Mouse (Mus musculus): ENCODE data around the gene Themis2.
A peak's percentile ranks its signal among the peaks of the same experiment; 100 is the strongest.
"Not testable (repeated sequence)": the region's sequence is repeated elsewhere in the genome, so short reads cannot be mapped to it uniquely, and the experiment has no call there.

The Themis2 gene

DNA sequence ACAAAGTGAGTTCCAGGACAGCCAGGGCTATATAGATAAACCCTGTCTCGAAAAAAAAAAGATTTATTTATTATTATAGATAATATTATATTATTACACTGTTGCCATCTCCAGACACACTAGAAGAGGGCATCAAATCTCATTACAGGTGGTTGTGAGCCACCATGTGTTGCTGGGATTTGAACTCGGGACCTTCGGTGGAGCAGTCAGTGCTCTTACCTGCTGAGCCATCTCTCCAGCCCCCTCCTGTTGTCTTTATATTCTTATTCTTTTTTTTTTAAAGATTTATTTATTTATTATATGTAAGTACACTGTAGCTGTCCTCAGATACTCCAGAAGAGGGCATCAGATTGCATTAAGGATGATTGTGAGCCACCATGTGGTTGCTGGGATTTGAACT is 2.5 kb upstream of the Themis2 start:
- not testable (repeated sequence) for DNase-seq

DNA sequence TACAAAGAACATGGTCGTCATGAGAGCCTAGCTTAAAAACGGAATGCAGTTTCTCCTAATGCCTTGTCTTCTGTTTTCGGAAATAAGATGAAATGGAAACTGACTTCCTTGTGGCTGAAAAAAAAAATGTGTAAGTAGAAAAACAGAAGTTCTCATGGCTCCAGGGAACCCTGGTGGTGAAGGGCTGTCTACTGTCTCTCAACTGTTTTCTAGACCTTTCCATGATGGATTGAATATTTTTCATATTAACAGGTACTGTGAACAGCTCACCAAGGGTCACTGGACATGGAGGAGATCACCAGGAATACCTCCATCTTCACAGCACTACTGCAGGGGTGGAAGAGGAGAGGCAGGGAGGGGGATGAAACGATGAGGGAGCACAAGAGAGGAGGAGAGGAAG is 1.8 kb upstream of the Themis2 start:
- no peak for DNase-seq

DNA sequence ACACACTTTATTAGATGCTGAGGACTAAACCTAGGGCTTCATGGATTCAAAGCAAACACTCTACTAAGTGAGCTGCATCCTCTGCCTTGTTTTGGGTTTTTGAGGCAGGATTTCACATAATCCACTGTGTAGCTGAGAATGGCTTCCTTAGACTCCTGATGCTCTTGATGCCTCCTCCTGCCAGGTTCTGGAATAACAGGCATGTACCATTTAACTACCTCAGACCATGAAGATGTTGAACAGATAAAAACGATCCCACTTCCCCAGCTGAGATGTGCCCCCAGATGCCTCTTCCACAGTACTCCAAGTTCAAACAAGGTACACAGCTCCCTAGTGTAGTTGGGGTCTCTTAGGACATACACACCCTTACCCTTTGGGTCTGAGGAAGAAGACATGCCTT is 1.3 kb upstream of the Themis2 start:
- no peak for DNase-seq

DNA sequence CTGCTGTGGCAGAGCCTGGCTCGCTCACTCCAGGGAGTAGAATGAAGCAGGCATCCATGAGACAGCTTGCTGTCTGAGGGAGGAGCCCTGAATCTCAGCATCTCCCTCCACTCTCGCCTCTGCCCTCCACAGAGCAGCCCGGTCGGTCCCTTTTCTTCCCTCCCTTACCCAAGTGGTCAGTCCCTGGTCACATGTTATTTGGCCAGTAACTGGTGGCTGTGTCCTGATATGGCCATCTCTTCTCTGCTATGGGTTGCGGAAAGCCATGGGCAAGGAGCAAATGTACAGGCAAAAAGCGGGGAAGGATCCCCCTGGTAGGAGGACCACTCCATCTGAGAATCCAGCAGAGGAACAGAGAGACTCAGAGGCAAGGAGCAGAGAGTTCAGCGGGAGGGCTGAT is 1.0 kb downstream of the Themis2 start:
- no peak for DNase-seq

DNA sequence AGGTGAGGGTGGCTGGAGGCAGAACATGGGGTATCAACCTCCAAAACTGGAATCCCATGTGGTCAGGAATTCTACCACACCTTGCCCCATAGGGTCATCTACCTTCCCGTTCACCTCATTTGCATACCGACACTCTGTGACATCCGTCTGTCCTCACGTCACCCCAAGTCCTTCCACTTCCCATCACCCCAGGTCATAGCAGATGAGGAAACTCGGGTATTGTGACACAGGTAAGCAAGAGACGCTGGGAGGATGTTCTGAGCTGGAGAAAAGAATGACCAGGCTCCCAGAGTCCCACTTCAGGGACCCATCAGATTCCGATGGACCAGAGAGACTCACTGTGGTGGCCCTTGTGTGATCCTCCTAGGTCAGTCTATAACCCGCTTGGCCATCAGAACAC is 1.4 kb downstream of the Themis2 start:
- no peak for DNase-seq

DNA sequence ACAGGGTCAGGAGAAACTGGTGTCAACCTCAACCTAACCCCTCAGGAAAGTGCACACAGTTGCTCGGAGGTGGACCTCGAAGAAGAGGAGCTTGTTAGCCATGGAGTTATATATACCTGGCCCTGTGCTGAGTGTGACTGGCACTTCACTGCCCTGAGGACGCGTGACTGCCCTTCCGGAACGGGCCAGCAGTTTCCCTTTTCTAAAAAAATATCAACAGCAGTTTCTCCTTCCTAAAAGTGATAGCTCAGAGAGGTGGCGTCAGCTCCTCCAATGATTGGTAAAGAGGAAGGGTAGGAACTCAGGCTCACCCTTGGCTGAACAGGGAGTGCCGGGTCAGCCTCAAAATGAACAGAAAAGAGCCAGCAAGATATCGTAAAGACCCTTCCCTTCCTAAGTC is 2.2 kb downstream of the Themis2 start:
- DNase-seq: no peak

DNA sequence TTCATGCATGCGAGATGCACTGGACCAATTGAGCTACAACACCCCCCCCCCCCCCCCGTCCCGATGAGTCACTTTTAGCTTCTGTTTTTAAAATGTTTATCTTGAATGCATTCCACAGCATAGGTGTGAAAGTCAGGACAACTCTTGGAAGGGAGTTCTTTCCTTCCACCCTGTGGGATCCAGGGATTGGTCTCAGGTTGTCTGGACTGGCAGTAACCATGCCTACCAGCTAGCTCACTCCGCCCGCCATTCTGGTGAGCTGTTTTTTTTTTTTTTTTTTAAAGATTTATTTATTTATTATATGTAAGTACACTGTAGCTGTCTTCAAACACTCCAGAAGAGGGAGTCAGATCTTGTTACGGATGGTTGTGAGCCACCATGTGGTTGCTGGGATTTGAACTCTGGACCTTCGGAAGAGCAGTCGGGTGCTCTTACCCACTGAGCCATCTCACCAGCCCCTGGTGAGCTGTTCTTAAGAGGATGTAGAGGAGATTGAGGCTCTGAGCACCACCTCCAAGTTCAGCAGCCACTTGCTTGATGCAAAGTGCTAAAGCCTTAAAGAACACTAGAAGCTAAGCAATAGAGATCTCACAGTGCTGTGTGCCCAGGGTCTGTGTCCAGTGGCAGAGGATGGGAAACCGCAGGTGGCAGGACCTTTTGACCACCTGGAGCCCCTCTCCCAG is 2.7 kb downstream of the Themis2 start:
- not testable (repeated sequence) for DNase-seq

DNA sequence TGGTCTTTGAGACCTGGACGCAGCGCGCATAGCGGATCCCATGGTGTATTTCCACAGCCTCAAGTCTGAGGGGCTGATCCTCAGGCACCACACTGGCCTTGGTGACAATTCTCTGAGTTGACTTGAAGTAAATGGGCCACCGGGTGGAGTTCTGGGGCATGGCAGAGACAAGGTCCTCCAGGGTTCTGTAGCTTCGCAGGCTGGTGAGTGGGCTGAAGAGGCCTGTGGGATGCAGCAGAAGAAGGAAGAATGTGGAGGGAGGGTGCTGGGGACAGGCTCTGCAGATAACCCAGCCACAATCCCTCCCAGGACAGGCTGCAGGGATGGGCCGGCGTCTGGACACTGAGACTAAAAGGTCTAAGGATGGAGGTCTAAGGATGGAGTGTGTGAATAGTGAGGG is 6.5 kb downstream of the Themis2 start:
- DNase-seq: no peak

DNA sequence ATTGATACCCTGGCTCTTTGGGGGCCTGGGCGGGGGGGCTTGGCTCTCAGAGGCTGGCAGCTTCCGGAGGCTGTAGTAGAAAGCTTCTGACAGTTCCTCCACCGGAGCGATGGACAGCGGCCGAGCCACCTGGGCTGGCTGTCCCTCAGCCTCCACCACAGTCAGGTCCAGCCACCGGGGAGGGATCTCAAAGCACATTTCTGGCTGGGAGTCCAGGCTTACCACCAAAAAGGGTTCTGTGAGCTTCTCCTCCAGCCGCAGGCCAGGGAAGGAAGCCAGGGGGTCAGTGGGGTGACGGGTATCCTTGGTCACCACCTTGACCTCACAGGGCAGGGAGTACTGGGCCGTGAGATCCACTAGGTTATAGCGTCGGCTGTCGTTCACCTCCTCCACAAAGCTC is 11.0 kb downstream of the Themis2 start:
- DNase-seq: no peak

DNA sequence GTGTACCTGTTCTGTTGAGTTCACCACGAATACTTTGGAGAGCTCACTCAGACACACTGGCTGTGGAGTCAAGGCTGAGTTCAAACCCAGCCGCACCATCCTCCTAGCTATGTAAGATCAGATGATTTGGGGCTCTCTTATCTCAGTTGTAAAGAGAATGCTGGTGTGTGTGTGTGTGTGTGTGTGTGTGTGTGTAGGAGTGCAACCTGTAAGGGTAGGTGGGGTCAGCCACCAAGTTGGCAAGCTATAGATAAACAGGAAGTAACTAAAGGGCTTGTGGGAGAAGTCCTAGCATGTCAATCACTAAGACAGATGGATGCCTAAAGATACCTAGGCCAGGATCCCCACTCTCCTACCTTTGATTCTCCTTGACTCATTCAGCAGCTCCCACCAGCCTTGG is 12.5 kb downstream of the Themis2 start:
- DNase-seq: no peak

DNA sequence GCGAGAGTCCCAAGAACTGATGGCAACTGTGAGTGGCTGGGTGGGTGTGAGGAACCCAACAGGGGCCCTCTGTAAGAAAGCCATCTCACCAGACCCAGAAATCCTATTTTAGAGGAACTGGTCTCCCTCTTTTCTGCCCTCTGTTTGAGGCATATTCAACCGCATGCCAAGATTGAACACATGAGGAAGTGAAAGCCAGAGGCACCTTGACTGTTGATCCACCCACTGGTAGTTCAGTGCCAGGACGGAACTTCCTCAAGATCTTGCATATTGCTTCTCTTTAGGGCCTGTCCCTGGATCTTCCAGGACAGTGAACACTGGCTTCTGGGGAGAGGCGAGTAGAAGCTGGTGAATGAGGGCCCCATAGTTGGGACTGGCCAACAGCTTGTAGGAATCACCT is 15.9 kb downstream of the Themis2 start:
- DNase-seq: no peak

DNA sequence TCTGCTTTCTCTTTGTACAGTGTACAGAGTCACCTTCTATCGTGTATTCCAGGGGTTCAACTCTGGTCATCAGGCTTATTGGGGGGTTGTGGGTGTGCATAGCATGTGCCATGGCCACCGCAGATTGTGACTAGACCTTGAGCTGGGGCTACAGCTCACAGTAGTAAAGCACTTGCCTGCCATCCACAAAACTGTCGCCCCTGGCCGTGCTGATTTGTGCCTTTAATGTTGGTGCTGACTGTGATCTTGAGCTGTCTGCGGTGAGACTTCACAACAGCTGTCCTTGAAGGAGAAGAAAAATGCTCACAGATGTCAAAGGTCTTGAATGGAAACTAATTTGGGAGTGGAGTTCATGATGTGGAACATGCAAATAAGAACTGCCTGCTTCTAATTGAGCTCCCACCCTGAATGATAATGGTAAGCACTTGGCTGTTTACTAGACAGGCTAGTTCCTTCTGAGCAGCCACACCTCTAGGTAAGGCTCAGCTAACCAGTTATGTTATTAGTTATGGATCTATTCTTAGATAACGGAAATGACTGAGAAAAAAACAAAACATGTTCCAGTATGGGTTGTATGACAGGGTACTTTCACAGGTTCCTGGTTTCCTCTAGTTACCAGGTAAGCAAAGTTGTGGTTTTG is 17.5 kb downstream of the Themis2 start:
- no peak for DNase-seq

DNA sequence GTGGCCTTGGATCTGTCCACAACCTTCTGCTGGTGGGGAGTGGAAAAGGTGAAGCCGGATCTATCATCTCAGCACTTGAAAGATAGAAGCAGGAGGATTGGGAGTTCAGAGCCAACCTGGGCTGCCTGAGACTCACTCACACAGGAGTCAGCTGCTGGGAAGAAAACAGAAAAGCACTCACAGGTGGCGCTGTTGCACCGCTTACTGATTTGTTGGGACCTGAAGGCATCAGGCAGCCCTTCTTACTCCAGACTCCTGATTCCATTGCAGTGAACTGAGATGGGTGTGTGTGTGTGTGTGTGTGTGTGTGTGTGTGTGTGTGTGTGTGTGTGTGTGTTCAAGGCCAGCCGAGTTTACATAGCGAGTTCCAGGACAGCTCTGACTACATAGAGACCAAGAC is 19.4 kb downstream of the Themis2 start:
- peak; percentile 85 for DNase-seq

DNA sequence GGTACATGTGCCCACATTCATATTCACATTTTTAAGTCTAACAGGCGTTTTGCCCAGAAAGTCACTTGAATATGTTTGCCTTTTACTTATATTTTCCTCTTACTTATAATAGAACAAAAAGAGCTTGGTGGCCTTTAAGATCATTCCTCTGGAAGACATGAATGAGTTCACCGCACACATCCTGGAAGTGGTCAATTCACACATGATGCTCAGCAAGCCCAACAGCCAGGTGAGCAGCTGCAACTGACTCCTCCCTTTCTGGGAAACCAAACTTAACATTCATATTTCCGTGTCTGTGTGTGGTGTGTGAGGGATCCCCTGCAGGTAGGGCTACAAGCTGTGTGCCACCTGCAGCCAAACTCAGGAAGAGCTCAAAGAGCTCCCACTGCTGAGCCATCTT is 21.3 kb downstream of the Themis2 start:
- DNase-seq: no peak

DNA sequence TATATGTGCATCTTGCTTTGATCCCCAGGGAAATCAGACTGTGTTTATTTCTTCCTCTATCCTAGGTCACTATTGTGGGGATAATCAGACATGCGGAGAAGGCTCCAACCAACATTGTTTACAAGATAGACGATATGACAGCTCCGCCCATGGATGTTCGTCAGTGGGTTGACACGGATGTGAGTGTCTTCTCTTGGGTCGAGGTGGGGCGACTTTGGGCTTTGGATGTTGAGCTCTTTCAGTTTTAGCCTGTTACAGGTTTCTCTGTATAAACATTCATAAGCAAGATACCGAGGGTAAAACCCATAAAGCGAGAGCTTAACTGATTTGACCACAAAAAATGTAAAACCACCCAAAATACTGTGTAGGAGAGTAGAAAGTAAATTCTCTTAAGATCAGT is 24.4 kb downstream of the Themis2 start:
- DNase-seq: no peak

DNA sequence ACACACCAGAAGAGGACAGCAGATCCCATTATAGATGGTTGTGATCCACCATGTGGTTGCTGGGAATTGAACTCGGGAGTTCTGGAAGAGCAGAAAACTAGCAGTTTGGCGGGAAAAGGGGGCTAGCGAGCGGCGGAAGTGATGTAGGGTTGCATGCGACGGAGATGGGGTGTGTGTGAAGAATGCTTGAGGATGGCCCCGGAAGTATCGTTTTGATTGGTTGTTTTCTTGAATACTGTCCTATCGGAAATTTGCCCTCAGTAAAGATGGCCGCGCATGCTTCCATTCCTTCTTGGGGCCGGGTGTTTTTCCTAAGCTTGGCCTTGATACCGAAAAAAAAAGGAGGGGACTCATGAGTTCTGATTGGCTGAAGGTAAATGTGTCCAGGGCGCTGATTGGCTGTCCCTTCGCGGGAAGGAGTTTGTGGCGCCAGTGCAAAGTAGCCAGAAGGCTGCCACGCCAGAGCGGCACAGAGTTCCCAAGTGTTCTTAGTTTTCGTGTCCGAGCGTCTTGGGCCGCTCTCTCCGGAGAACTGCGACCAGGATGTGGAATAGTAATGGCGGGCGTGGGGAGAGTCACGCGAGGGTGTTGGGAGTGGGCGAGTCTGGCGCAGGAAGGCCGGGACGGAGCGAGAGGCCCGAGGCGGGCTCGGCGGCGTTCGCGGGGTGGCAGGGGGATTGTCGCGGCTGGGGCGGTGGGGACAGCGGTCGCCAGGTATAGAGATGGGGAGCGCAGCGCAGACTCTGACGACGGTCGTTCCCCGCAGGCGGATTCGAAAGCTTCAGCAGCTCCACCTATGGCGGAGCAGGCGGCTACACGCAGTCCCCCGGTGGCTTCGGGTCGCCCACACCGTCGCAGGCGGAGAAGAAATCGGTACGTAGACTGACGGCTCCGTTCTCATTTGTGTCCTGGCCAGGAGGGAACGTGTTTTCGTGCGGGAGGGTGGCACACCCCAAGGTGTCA is 28.0 kb downstream of the Themis2 start, which contains the start of gene Rpa2:
TSS of gene Rpa2 (plus strand) at position 419 of the 963 bp plus-strand sequence.
- DNase-seq: peak; percentile 99

DNA sequence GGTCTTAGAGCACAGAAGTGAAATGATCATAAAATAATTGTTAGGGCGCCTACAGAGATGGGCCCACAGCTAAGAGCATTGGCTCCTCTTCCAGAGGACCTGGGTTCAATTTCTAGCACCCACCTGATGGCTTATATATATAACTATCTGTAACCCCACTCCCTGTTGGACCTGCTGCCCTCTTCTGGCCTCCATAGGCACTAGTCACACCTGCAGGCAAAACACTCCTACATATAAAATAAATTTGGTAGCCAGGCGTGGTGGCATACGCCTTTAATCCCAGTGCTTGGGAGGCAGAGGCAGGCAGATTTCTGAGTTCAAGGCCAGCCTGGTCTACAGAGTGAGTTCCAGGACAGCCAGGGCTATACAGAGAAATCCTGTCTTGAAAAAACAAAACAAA is 33.1 kb downstream of the Themis2 start:
- not testable (repeated sequence) for DNase-seq

DNA sequence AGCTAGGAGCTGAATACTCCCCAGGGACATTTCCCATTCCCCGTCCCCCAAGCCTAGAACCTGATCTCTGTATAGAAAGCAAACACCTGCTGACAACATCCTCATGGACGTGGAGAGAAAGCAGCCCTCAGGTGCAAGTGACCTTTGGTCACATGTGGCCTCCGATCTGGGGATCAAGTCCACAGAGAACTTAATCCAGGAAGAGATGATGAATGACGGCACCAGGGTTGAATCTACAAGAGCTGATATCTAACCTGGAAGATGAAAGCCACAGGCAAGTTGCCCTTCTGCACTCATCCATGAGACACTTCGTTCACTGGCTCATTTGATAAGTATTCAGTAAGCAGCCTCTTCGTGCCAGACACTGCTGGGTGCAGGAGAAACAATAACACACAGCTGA is 33.6 kb downstream of the Themis2 start:
- DNase-seq: no peak

DNA sequence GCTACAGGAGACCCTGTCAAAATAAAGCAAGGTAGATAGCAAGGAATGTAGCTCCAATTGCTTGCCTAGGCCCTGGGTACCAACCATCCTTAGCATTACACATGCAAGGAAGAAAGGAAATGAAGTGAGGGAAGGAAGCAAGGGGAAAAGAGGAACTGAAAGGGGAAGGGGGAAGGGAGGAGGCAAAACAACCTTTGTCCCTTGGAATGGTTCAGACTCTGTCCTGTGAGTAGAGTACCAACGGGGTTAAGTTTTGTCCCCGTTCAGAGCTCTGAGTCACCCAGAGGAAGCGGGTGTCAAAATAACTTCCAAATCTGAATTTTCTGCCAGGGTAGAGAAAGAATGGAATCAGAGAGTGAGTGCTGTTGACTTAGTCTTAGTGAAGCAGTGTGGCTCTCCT is 35.9 kb downstream of the Themis2 start:
- DNase-seq: no peak

DNA sequence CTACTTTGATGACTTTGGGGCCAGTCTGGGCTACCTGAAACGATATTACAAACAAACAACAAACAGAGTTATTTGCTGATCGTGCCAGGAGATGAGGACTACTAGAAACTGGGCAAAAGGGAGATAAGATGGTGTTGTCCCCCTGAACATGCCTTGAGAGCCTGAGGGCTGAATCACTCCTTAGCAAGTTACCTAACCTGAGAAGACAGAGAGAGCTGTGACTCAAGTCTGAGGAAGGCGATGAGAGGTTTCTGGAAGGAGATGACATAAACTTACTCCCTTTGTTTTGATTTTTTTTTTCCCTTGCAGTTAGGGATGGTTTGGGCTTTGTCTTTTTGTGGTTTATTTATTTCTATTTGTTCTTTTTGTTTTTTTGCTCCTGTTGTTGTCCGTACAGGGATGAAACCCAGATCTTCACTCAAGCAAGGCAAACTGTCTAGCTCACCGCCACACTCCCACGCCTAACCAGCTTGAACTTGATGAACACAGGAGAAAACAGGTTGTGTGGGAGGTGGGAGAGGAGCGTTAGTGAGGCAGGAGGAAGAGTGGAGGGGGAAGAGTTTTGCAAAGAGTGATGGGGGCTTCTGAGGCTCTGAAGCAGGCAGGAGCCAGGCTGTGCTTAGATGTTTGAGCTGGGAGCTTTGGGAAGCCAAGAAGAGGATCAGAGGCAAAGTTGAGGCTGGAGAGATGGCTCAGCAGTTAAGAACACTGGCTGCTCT is 38.4 kb downstream of the Themis2 start:
- no peak for DNase-seq

DNA sequence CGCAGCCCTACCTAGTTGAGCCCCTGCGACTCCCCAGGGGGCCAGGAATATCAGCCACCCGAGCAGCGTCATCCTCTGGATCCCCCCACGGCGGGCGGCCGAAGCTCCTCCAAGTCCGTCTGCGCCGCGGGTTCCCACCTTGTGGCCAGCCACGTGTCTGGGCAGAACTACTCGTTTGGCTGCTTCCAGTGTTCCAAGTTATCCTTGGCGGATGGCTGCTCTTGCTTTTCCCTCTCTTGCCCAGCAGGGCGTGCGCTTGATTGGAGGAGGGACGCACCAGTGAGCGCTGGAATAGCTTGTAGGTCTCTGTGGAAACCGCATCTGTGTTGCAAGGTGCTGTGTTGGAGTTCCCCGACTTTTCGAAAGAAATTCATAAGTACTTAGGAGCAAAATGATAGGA is 39.2 kb downstream of the Themis2 start, which contains the start of gene Smpdl3b:
TSS of gene Smpdl3b (minus strand) at position 279 of the 400 bp plus-strand sequence.
- DNase-seq: peak; percentile 81

DNA sequence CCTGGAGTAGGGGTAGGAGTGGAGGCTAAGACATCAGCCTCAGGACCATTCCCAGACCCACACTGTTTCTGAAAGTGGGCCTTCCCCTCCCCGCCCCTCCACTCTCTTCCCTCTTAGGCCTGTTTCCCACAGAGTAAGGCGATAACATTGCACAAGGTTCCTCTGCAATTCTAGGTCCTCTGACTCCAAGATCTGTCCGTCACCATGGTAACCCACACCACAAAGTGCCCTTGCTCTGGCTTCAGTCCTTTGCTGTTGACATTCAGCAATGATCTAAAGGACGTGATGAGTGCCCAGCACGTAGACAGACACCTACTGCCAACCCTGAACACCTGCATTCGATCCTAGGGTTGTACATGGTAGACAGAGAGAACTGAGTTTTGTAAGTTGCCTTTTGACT is 43.2 kb downstream of the Themis2 start:
- DNase-seq: no peak
